Mouse (Mus musculus) limb, embryonic 13.5 days (tissue): ENCODE data around the gene Isca1. TPM values are rescaled to one million over a fixed set of nuclear protein-coding genes. Genes with fewer than 3 reads are reported as not detected.
"Not testable (repeated sequence)": the region's sequence is repeated elsewhere in the genome, so short reads cannot be mapped to it uniquely, and the experiment has no call there.

Experiments
- ATAC-seq: fragments of 200-750 bp; cut with Nextera tagmentation; 2 replicates; pipeline ENCODE4 v1.8.0; 2017; ENCODE audit warnings: low read depth, moderate number of reproducible peaks, moderate TSS enrichment; ENCODE audit not compliant: low FRiP score
- H3K27ac ChIP-seq: fragments of 300-500 bp; sonication (generic); 2 replicates; pipeline ENCODE4 v1.5.1; 2015; ENCODE audit warnings: inconsistent platforms, mild to moderate bottlenecking, moderate library complexity
- H3K27me3 ChIP-seq: fragments of 300-500 bp; sonication (generic); 2 replicates; pipeline ENCODE4 v1.6.1; 2015; ENCODE audit warnings: mild to moderate bottlenecking, inconsistent platforms
- H3K36me3 ChIP-seq: fragments of 300-500 bp; sonication (generic); 2 replicates; pipeline ENCODE4 v1.6.1; 2015; ENCODE audit warnings: inconsistent platforms, mild to moderate bottlenecking, moderate library complexity
- H3K4me1 ChIP-seq: fragments of 300-500 bp; sonication (generic); 2 replicates; pipeline ENCODE4 v1.6.1; 2015; ENCODE audit warnings: inconsistent platforms
- H3K4me2 ChIP-seq: fragments of 300-500 bp; sonication (generic); replicated peaks from 2 replicates; pipeline ENCODE4 v1.6.1; 2015; ENCODE audit warnings: inconsistent platforms, mild to moderate bottlenecking, moderate library complexity
- H3K4me3 ChIP-seq: fragments of 300-500 bp; sonication (generic); 2 replicates; pipeline ENCODE4 v1.5.1; 2015; ENCODE audit warnings: moderate library complexity, mild to moderate bottlenecking, inconsistent platforms
- H3K9ac ChIP-seq: fragments of 300-500 bp; sonication (generic); 2 replicates; pipeline ENCODE4 v1.6.1; 2015; ENCODE audit warnings: mild to moderate bottlenecking, inconsistent platforms
- H3K9me3 ChIP-seq: fragments of 300-500 bp; sonication (generic); 2 replicates; pipeline ENCODE4 v1.6.1; 2016; ENCODE audit warnings: inconsistent platforms
- WGBS: fragments of 180-500 bp; shearing (Covaris S2); methylation state at CpG from one replicate; pipeline ENCODE4 v1.1.7; 2015; 5-methylcytosine and 5-hydroxymethylcytosine counted together
- polyA plus RNA-seq: library from polyadenylated mRNA; unstranded; fragments of >200 nt; fragmentation: Nextera tagmentation; extraction: Ambion mirVana; gene quantifications from 2 replicates; pipeline ENCODE4 v1.2.1, GENCODE M21; 2015

Gene Isca1
- polyA plus RNA-seq, 1 experiment from 2014 or later = 116 TPM

GRCm38 (mm10) chr13:59719475-59719874 is 50.1 kb downstream of the Isca1 start:
- Histone ChIP-seq H3K27me3 (no peaks in the 10 kb centered on the region), H3K36me3 (no peaks in the 10 kb centered on the region), H3K9me3 (no peaks in the 10 kb centered on the region), H3K4me1 (peaks cover 8% of the 10 kb centered on the region), H3K4me3 (no peak overlapping the region), H3K9ac (no peak overlapping the region), H3K27ac (no peak overlapping the region), H3K4me2 (no peak overlapping the region)
- ATAC-seq = no peak
- 94% methylated on average over 1 of the region's 1 CpGs for WGBS

- not testable (repeated sequence) for H3K4me2 ChIP-seq, H3K27ac ChIP-seq, ATAC-seq
These were observed 50.7 kb downstream of the Isca1 start for GRCm38 (mm10) chr13:59718857-59719440.

GRCm38 (mm10) chr13:59713710-59714109 is 55.9 kb downstream of the Isca1 start:
- H3K9me3 ChIP-seq = no peaks in the 10 kb centered on the region
- no peaks in the 10 kb centered on the region for H3K4me1 ChIP-seq
- H3K9ac ChIP-seq = no peak overlapping the region
- H3K27ac ChIP-seq = no peak overlapping the region
- no peaks in the 10 kb centered on the region for H3K27me3 ChIP-seq
- 45% methylated on average over 3 of the region's 3 CpGs for WGBS
- no peaks in the 10 kb centered on the region for H3K36me3 ChIP-seq
- no peak overlapping the region for H3K4me2 ChIP-seq
- H3K4me3 ChIP-seq = no peak overlapping the region
- no peak for ATAC-seq

More at GRCm38 (mm10) chr13:59718857-59719440, 50.7 kb downstream of the Isca1 start:
- not testable (repeated sequence) for H3K9ac ChIP-seq, H3K36me3 ChIP-seq, H3K4me3 ChIP-seq, H3K27me3 ChIP-seq, H3K4me1 ChIP-seq, H3K9me3 ChIP-seq
- 25% methylated on average over 6 of the region's 6 CpGs for WGBS

- not testable (repeated sequence) for H3K4me2 ChIP-seq, H3K27me3 ChIP-seq, ATAC-seq, H3K36me3 ChIP-seq, H3K9me3 ChIP-seq, H3K4me3 ChIP-seq, H3K4me1 ChIP-seq, H3K9ac ChIP-seq, H3K27ac ChIP-seq
- 75% methylated on average over 3 of the region's 3 CpGs for WGBS
These were observed 57.6 kb downstream of the Isca1 start, which contains the start of gene Spata31d1b for GRCm38 (mm10) chr13:59711984-59712383. TSS of gene Spata31d1b (plus strand) at chr13:59712284.

- Histone ChIP-seq H3K27ac (no peak within 1 kb of the TSS), H3K9ac (no peak within 1 kb of the TSS), H3K27me3 (no peaks in the 10 kb centered on the region), H3K4me3 (no peak within 1 kb of the TSS), H3K9me3 (no peaks in the 10 kb centered on the region), H3K4me2 (no peak within 1 kb of the TSS), H3K4me1 (no peaks in the 10 kb centered on the region), H3K36me3 (no peaks in the 10 kb centered on the region)
- no peak for ATAC-seq
- WGBS = 87% methylated on average over 15 of the region's 15 CpGs
These were observed 59.4 kb downstream of the Isca1 start, which contains the start of gene Spata31d1a for GRCm38 (mm10) chr13:59710230-59710629. TSS of gene Spata31d1a (minus strand) at chr13:59710330.

Other genes with a start within 250 kb of the Isca1 start
- gene Agtpbp1, start 184.6 kb downstream of the Isca1 start, polyA plus RNA-seq = 12.1 and 12.4 TPM in 2 replicates
- 116 and 120 TPM in 2 replicates for gene Naa35, start 184.6 kb downstream of the Isca1 start, polyA plus RNA-seq
- 48.0 and 50.7 TPM in 2 replicates for gene Golm1, start 94.0 kb downstream of the Isca1 start, polyA plus RNA-seq
- not detected in 2 replicates for gene 4921517D22Rik, start 75.7 kb downstream of the Isca1 start, polyA plus RNA-seq
- not detected in 2 replicates for gene Spata31d1a, start 59.5 kb downstream of the Isca1 start, polyA plus RNA-seq
- gene Spata31d1b, start 57.5 kb downstream of the Isca1 start, polyA plus RNA-seq = not detected in 2 replicates
- gene Spata31d1d, start 38.1 kb downstream of the Isca1 start, polyA plus RNA-seq = not detected in 2 replicates
- gene 1700014D04Rik, start 23.1 kb downstream of the Isca1 start, polyA plus RNA-seq = 0.06 TPM in 1 of 2 replicates, not detected in the other
- gene Gm49354, start 12.4 kb upstream of the Isca1 start, polyA plus RNA-seq = not detected in 2 replicates
- 56.4 and 57.4 TPM in 2 replicates for gene Tut7, start 53.3 kb upstream of the Isca1 start, polyA plus RNA-seq